Mouse (Mus musculus): ENCODE results near the gene Tctex1d2.

DNA sequence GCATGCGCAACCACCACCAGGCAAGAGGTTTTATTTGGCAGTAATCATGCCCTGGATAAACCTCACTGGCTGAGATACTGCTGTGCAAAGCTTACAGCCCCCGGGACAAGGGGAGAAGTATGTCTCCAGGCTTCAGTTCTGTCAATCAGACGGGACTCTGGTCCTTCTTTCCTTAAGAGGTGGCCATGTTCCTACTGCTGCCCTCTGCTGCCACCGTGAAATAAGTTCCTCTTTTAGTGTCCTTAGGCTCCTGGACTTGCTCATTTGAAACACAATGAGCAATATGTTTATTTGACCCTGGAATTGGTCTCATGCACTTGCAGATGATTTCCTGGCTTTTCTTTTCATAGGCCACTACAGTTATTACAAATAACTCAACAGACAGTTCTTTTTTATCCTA, 41.0 kb downstream of the Tctex1d2 start:
- TF ChIP-seq NELFE (IDR thresholded peaks at IDR 0.05; ENCODE audit: low read depth, low read length) (no peak), MAZ (IDR thresholded peaks at IDR 0.05; ENCODE audit: low read depth, low read length) (no peak), CTCF (conservative IDR thresholded peaks at IDR 0.05 in 1 of 2, IDR thresholded peaks at IDR 0.05 in 1 of 2; ENCODE audit: low read depth in 2 of 2, low read length in 2 of 2) (peak in 1 of 2 experiments; percentile 38; a peak in 2 of 4 replicates), POLR2A (IDR thresholded peaks at IDR 0.05; ENCODE audit: low read depth, low read length) (no peak), USF1 (IDR thresholded peaks at IDR 0.05; ENCODE audit: low read depth, low read length) (no peak), JUND (conservative IDR thresholded peaks at IDR 0.05; ENCODE audit: low read depth, low read length) (no peak), GABPA (IDR thresholded peaks at IDR 0.05; ENCODE audit: insufficient replicate concordance, low read depth, low read length) (no peak), ELF1 (IDR thresholded peaks at IDR 0.05; ENCODE audit: low read depth, low read length) (no peak), RAD21 (IDR thresholded peaks at IDR 0.05; ENCODE audit: low read depth, low read length) (peak; percentile 11), CHD1 (IDR thresholded peaks at IDR 0.05; ENCODE audit: low read depth, low read length) (no peak)
